ENCODE assay signal across 7 mouse cellular contexts in genomic region chr13:4942490-4942889, GRCm38 (mm10).
A peak's percentile ranks its signal among the peaks of the same experiment; 100 is the strongest.
DNase-seq lines count a peak whose midpoint lies in the region; ATAC-seq and TF ChIP-seq lines count a peak whose summit lies in the region.
"Not testable (repeated sequence)": the region's sequence is repeated elsewhere in the genome, so short reads cannot be mapped to it uniquely, and the experiment has no call there.

No protein-coding gene starts in this region.

- not testable (repeated sequence) for TF ChIP-seq CTCF in cerebellum, adult 2 months (IDR thresholded peaks at IDR 0.05; ENCODE audit: borderline replicate concordance, insufficient read depth, low read depth, low read length)

- peak overlapping the region; percentile 30 for H3K4me3 ChIP-seq in cerebellum, adult 2 months (replicated peaks; ENCODE audit: insufficient read depth, low read depth, low read length)
- not testable (repeated sequence) for H3K4me3 ChIP-seq in forebrain, embryonic 16.5 days (replicated peaks; ENCODE audit: low read length); kidney, embryonic 15.5 days (replicated peaks)

- H3K9me3 ChIP-seq in forebrain, embryonic 16.5 days (ENCODE audit: control insufficient read depth, low read length); kidney, embryonic 15.5 days (replicated peaks): not testable (repeated sequence)

- not testable (repeated sequence) for TF ChIP-seq POLR2A in cerebellum, adult 2 months (IDR thresholded peaks at IDR 0.05; ENCODE audit: borderline replicate concordance, insufficient read depth, low read length)

- H3K4me2 ChIP-seq in forebrain, embryonic 16.5 days (ENCODE audit: low read length); kidney, embryonic 15.5 days: not testable (repeated sequence)

- H3K27me3 ChIP-seq in cerebellum, adult 2 months (ENCODE audit: control insufficient read depth, insufficient read depth, low read length); forebrain, embryonic 16.5 days (replicated peaks; ENCODE audit: control insufficient read depth, insufficient read depth, low read length); kidney, embryonic 15.5 days: not testable (repeated sequence)

- not testable (repeated sequence) for H3K4me1 ChIP-seq in cerebellum, adult 2 months (ENCODE audit: control insufficient read depth, insufficient read depth, low read length); forebrain, embryonic 16.5 days (replicated peaks; ENCODE audit: control insufficient read depth, insufficient read depth, low read length); kidney, embryonic 15.5 days

- H3K9ac ChIP-seq in forebrain, embryonic 16.5 days (replicated peaks; ENCODE audit: low read depth, low read length); kidney, embryonic 15.5 days: not testable (repeated sequence)

- H3K36me3 ChIP-seq in forebrain, embryonic 16.5 days (ENCODE audit: control insufficient read depth, insufficient read depth); kidney, embryonic 15.5 days: not testable (repeated sequence)

- not testable (repeated sequence) for H3K27ac ChIP-seq in cerebellum, adult 2 months (ENCODE audit: insufficient read depth, low read length); forebrain, embryonic 16.5 days (ENCODE audit: low read length); kidney, embryonic 15.5 days

- peak; percentile 85 for ATAC-seq in forebrain, embryonic 16.5 days
- ATAC-seq in kidney, embryonic 15.5 days (replicated peaks; ENCODE audit: low FRiP score): peak; percentile 67

- 14% methylated on average over 5 of the region's 14 CpGs for WGBS in cerebellum, adult 2 months
- 17% methylated on average over 5 of the region's 14 CpGs for WGBS in forebrain, embryonic 16.5 days
- WGBS in kidney, embryonic 15.5 days: 9% methylated on average over 5 of the region's 14 CpGs

- DNase-seq in cerebellum, adult 2 months: peak; percentile 32 to 39
- DNase-seq in heart, postnatal 25 days (ENCODE audit: low spot score): peak; percentile 7
- DNase-seq in left cerebral cortex, postnatal 36 days (ENCODE audit: low spot score in 2 of 2): peak; percentile 5 to 12
- peak; percentile 22 for DNase-seq in lung, postnatal 14 days
- peak; percentile 7 for DNase-seq in ovary, postnatal 36 days (ENCODE audit: low spot score)

- intact Hi-C loops in heart, postnatal 25 days (cut with DNase I): loop anchor here (5.0 kb wide), 3 partner anchors 275 to 1530 kb away; partner anchors contain the start of gene Klf6
- intact Hi-C loops in left cerebral cortex, postnatal 36 days (cut with DNase I): loop anchor here (10.0 kb wide), 1 partner anchor 1532 kb away; no protein-coding TSS in a partner anchor
